Mouse (Mus musculus): ENCODE data around the gene Gm28043. TPM values are rescaled to one million over a fixed set of nuclear protein-coding genes. Genes with fewer than 3 reads are reported as not detected.
A peak's percentile ranks its signal among the peaks of the same experiment; 100 is the strongest.

Gm28043 gene
- polyA plus RNA-seq (2015; fragmentation: Nextera tagmentation; extraction: Ambion mirVana), result 1.7 and 2.4 TPM in 2 replicates

DNA sequence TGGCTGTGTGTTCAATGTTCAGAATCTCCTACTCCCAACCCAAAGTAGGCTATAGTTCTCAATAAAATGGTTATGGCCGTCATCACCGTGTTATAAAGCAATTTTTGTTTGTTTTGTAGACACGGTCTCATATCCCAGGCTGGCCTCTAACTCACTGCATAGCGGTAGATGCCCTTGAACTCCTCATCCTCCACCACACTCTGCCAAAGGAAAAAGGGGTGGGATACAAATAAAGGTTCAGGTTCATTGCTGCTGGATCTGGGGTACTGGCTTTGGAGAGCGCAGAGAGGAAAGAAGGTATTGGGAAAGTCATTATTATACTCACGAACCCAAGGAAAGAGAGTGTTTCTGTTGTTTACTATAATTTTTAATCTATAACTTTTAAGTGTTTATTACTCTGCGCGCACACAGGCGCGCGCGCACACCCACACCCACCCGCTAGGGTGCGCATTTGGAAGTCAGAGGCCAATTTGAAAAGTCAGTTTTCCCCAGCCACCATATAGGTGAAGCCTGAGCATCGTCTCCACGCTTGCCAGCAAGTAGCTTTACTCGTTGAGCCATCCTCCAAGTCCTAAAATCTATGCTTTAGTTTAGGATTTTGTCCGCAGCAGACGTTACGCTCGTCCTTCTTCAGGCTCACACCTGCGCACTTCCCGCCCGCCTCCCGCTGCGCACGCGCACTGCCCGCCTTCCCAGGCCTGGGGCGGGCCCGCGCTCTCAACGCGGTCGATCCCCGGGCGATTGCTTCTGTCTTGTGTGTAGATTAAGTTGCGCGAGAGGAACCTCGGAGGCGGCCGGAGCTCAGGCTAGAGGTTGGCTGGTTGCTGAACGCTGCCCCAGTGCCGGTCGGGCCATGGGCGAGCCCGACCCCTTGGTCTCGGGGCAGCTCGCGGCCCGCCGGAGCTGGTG lies at the start of gene Gm28043, which contains the start of gene Rnf8:
Gene Gm28043, plus strand, starts transcription at position 762 of the 909 bp plus-strand sequence.
Gene Rnf8, plus strand, starts transcription at position 676 of the 909 bp plus-strand sequence.
- H3K4me1 ChIP-seq, result peaks cover 34% of the 10 kb centered on the region
- H3K9me3 ChIP-seq (replicated peaks), result no peaks in the 10 kb centered on the region
- H3K9ac ChIP-seq (replicated peaks), result peak within 1 kb of the TSS; percentile 79
- H3K36me3 ChIP-seq, result peaks cover 12% of the 10 kb centered on the region; the same call in 1 of the 2 replicates
- WGBS, result 2% methylated on average over 52 of the region's 52 CpGs
- ATAC-seq (ENCODE audit: low FRiP score), result peak; percentile 90
- H3K4me3 ChIP-seq (replicated peaks), result peak within 1 kb of the TSS; percentile 67
- peak within 1 kb of the TSS; percentile 87 for H3K27ac ChIP-seq (replicated peaks)
- peak within 1 kb of the TSS; percentile 84 for H3K4me2 ChIP-seq
- no peaks in the 10 kb centered on the region for H3K27me3 ChIP-seq (replicated peaks)

GRCm38 (mm10) chr17:29565521-29565920 lies 49.2 kb upstream of the Gm28043 start:
- ATAC-seq (ENCODE audit: low FRiP score), result no peak
- 98% methylated on average over 5 of the region's 5 CpGs for WGBS
- no peak overlapping the region for H3K4me3 ChIP-seq (replicated peaks)
- peaks cover 18% of the 10 kb centered on the region; the same call in 1 of the 2 replicates for H3K4me1 ChIP-seq
- H3K27me3 ChIP-seq (replicated peaks), result no peaks in the 10 kb centered on the region
- no peak overlapping the region for H3K4me2 ChIP-seq
- peaks cover 22% of the 10 kb centered on the region for H3K36me3 ChIP-seq
- no peak overlapping the region for H3K9ac ChIP-seq (replicated peaks)
- peak overlapping the region; percentile 41; the same call in 1 of the 2 replicates for H3K27ac ChIP-seq (replicated peaks)
- H3K9me3 ChIP-seq (replicated peaks), result no peaks in the 10 kb centered on the region

- Histone ChIP-seq H3K4me2 (no peak overlapping the region), H3K4me3 (replicated peaks) (no peak overlapping the region), H3K27ac (replicated peaks) (no peak overlapping the region), H3K9ac (replicated peaks) (no peak overlapping the region), H3K9me3 (replicated peaks) (no peaks in the 10 kb centered on the region), H3K27me3 (replicated peaks) (no peaks in the 10 kb centered on the region), H3K4me1 (peaks cover 18% of the 10 kb centered on the region; the same call in 1 of the 2 replicates), H3K36me3 (peaks cover 52% of the 10 kb centered on the region)
- ATAC-seq (ENCODE audit: low FRiP score), result no peak
- 89% methylated on average over 15 of the region's 15 CpGs for WGBS
These were observed 46.2 kb upstream of the Gm28043 start for GRCm38 (mm10) chr17:29568435-29568834.

DNA sequence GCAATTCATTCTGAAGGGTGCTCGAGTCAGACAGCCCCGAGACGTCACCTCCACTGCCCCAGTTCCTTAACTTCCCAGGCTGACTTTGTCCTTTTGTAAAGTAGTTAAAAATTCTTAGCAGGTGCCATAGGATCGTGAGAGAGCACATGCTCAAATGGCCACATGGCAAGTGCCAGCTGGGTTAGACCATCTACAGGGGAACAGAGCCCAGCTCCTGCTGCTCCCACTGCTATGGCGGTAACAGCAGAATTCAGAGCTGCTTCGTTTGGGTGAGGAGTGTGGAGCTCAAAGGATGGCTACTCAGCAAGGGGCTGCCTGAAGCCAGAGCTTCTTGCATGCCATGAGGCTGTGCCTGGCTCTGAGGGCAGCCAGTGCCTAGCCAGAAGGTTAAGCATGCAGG lies 44.8 kb upstream of the Gm28043 start:
- no peaks in the 10 kb centered on the region for H3K27me3 ChIP-seq (replicated peaks)
- H3K4me3 ChIP-seq (replicated peaks), result no peak overlapping the region
- no peaks in the 10 kb centered on the region for H3K9me3 ChIP-seq (replicated peaks)
- H3K27ac ChIP-seq (replicated peaks), result no peak overlapping the region
- WGBS, result 81% methylated on average over 6 of the region's 6 CpGs
- H3K9ac ChIP-seq (replicated peaks), result no peak overlapping the region
- H3K4me1 ChIP-seq, result peaks cover 18% of the 10 kb centered on the region; the same call in 1 of the 2 replicates
- peaks cover 62% of the 10 kb centered on the region for H3K36me3 ChIP-seq
- no peak for ATAC-seq (ENCODE audit: low FRiP score)
- no peak overlapping the region for H3K4me2 ChIP-seq

DNA sequence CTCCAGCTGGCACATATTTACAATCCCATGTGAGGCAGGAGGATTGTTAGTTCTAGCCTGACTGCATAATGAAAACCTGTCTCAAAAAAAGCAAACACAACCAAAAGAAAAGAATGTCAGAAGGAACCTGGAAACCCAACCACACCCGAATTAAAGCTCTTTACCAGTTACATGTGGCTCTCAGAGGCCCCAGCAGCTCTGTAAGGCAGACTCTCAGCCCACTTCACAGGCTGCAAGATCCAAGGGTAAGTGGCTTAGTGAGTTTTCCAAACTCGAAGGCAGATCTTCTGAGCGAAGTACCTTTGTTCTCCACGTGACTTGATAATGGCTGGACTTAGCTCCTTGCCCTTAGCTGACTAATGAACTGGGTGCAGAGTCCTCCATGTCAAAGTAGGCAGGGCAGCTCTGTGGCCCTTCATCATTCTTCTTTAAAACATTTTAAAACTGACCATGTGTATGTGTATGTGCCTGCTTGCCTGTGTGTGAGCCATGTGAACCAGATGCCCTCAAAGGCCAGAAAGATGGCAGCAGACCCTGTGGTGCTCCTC lies 35.0 kb upstream of the Gm28043 start:
- no peak overlapping the region for H3K9ac ChIP-seq (replicated peaks)
- no peak overlapping the region for H3K4me2 ChIP-seq
- no peaks in the 10 kb centered on the region for H3K4me1 ChIP-seq
- 92% methylated on average over 4 of the region's 4 CpGs for WGBS
- H3K27ac ChIP-seq (replicated peaks), result no peak overlapping the region
- no peaks in the 10 kb centered on the region for H3K9me3 ChIP-seq (replicated peaks)
- H3K4me3 ChIP-seq (replicated peaks), result no peak overlapping the region
- H3K27me3 ChIP-seq (replicated peaks), result no peaks in the 10 kb centered on the region
- H3K36me3 ChIP-seq, result peaks cover 56% of the 10 kb centered on the region
- ATAC-seq (ENCODE audit: low FRiP score), result no peak

DNA sequence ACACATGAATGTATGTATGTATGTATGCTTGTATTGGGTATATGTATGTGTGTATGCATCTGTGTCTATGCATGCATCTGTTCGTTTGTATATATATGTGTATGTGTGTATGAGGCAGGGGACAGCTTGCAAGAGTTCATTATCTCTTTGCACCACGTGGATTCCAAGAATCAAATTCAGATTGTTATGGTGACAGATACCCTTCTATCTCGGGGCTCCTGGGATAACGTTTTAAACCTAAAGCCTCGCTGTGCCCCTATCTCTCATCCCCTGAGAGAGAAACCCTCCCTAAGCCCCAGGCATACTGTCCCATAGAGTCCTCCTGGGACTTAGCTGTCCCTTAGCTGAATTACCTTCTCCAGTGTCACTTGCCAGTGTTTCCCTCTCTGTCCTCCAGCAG lies 31.1 kb upstream of the Gm28043 start:
- no peak for ATAC-seq (ENCODE audit: low FRiP score)
- H3K4me1 ChIP-seq, result peaks cover 1% of the 10 kb centered on the region; the same call in 1 of the 2 replicates
- 87% methylated on average over 5 of the region's 5 CpGs for WGBS
- H3K4me3 ChIP-seq (replicated peaks), result no peak overlapping the region
- H3K27ac ChIP-seq (replicated peaks), result no peak overlapping the region
- H3K9me3 ChIP-seq (replicated peaks), result no peaks in the 10 kb centered on the region
- H3K4me2 ChIP-seq, result no peak overlapping the region
- H3K36me3 ChIP-seq, result peaks cover 22% of the 10 kb centered on the region
- no peaks in the 10 kb centered on the region for H3K27me3 ChIP-seq (replicated peaks)
- H3K9ac ChIP-seq (replicated peaks), result no peak overlapping the region

GRCm38 (mm10) chr17:29584306-29584705 lies 30.4 kb upstream of the Gm28043 start:
- peaks cover 8% of the 10 kb centered on the region for H3K4me1 ChIP-seq
- H3K27ac ChIP-seq (replicated peaks), result no peak overlapping the region
- no peak overlapping the region for H3K4me2 ChIP-seq
- no peak overlapping the region for H3K4me3 ChIP-seq (replicated peaks)
- no peaks in the 10 kb centered on the region for H3K9me3 ChIP-seq (replicated peaks)
- WGBS, result 80% methylated on average over 5 of the region's 5 CpGs
- H3K27me3 ChIP-seq (replicated peaks), result no peaks in the 10 kb centered on the region
- no peak overlapping the region for H3K9ac ChIP-seq (replicated peaks)
- ATAC-seq (ENCODE audit: low FRiP score), result no peak
- H3K36me3 ChIP-seq, result peaks cover 16% of the 10 kb centered on the region

- H3K9me3 ChIP-seq (replicated peaks), result no peaks in the 10 kb centered on the region
- no peaks in the 10 kb centered on the region for H3K27me3 ChIP-seq (replicated peaks)
- H3K4me3 ChIP-seq (replicated peaks), result no peak overlapping the region
- no peak for ATAC-seq (ENCODE audit: low FRiP score)
- H3K36me3 ChIP-seq, result peaks cover 12% of the 10 kb centered on the region
- H3K9ac ChIP-seq (replicated peaks), result no peak overlapping the region
- WGBS, result 62% methylated on average over 3 of the region's 3 CpGs
- no peak overlapping the region for H3K4me2 ChIP-seq
- peaks cover 13% of the 10 kb centered on the region for H3K4me1 ChIP-seq
- H3K27ac ChIP-seq (replicated peaks), result no peak overlapping the region
These were observed 29.9 kb upstream of the Gm28043 start for GRCm38 (mm10) chr17:29584737-29585136.

DNA sequence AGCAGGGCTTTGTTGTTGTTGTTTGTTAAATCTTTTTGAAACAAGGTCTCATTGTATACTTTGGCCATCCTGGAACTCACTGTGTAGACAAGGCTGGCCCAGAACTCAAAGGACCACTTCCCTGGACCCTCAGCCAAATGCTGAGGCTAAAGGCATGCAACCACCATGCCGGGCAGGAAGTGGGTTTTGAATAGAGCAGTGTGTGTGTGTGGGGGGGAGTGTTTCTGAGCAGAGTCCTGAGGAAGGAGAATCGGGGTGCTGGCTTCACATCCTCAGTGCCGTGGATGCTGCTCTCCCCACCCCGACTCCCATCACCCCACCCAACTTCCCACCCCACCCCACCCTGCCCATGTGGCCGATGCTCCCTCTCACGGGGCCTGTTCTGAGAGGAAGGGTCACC lies 29.2 kb upstream of the Gm28043 start:
- 92% methylated on average over 6 of the region's 6 CpGs for WGBS
- no peaks in the 10 kb centered on the region for H3K27me3 ChIP-seq (replicated peaks)

DNA sequence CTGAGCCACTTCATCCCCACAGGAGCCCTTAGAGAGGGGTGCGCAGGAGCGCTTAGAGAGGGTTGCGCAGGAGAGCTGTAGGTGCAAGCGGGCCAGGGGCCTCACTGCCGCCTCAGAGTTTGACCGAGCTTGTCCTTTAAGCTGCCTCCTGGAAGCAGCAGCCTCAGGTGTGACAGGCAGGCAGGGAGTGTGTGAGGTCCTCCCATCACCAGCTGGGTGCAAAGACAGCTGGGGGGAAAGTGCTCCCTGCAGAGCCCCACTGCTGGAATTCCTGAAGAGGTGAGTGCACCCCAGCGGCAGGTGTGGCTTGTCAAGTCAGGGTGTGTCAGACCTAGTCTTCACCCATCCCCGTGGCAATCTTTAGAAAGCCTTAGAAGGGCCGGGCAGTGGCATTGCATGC lies 27.8 kb upstream of the Gm28043 start:
- H3K36me3 ChIP-seq, result peaks cover under 1% of the 10 kb centered on the region; the same call in 1 of the 2 replicates
- no peak for ATAC-seq (ENCODE audit: low FRiP score)
- WGBS, result 91% methylated on average over 9 of the region's 9 CpGs

More for the DNA sequence above, 29.2 kb upstream of the Gm28043 start:
- Histone ChIP-seq H3K9me3 (replicated peaks) (no peaks in the 10 kb centered on the region), H3K4me1 (peaks cover 18% of the 10 kb centered on the region), H3K27ac (replicated peaks) (no peak overlapping the region), H3K36me3 (peaks cover 8% of the 10 kb centered on the region), H3K4me3 (replicated peaks) (no peak overlapping the region), H3K9ac (replicated peaks) (no peak overlapping the region), H3K4me2 (no peak overlapping the region)
- no peak for ATAC-seq (ENCODE audit: low FRiP score)

GRCm38 (mm10) chr17:29589221-29589898 lies 25.3 kb upstream of the Gm28043 start:
- no peak overlapping the region for H3K4me2 ChIP-seq
- WGBS, result 24% methylated on average over 11 of the region's 11 CpGs

More for the DNA sequence above, 27.8 kb upstream of the Gm28043 start:
- Histone ChIP-seq H3K27ac (replicated peaks) (no peak overlapping the region), H3K4me1 (peaks cover 21% of the 10 kb centered on the region), H3K27me3 (replicated peaks) (no peaks in the 10 kb centered on the region), H3K4me3 (replicated peaks) (no peak overlapping the region), H3K9me3 (replicated peaks) (no peaks in the 10 kb centered on the region), H3K9ac (replicated peaks) (no peak overlapping the region), H3K4me2 (no peak overlapping the region)

More at GRCm38 (mm10) chr17:29589221-29589898, 25.3 kb upstream of the Gm28043 start:
- peaks cover 5% of the 10 kb centered on the region for H3K36me3 ChIP-seq
- no peak overlapping the region for H3K9ac ChIP-seq (replicated peaks)
- H3K27ac ChIP-seq (replicated peaks), result peak overlapping the region; percentile 70
- H3K27me3 ChIP-seq (replicated peaks), result no peaks in the 10 kb centered on the region
- ATAC-seq (ENCODE audit: low FRiP score), result peak; percentile 81
- H3K9me3 ChIP-seq (replicated peaks), result no peaks in the 10 kb centered on the region
- no peak overlapping the region for H3K4me3 ChIP-seq (replicated peaks)
- peaks cover 21% of the 10 kb centered on the region for H3K4me1 ChIP-seq
